Mouse (Mus musculus) stomach, embryonic 14.5 days (tissue): ENCODE data around the gene Plekha7. TPM values are rescaled to one million over a fixed set of nuclear protein-coding genes. Genes with fewer than 3 reads are reported as not detected.

Experiments
- ATAC-seq: fragments of 200-750 bp; cut with Nextera tagmentation; 2 replicates; pipeline ENCODE4 v1.8.0; 2017; ENCODE audit warnings: low read depth, moderate TSS enrichment; ENCODE audit not compliant: insufficient number of reproducible peaks, insufficient read depth, low FRiP score
- H3K27ac ChIP-seq: fragments of 300-500 bp; sonication (generic); 2 replicates; pipeline ENCODE4 v1.5.1; 2014; ENCODE audit warnings: mild to moderate bottlenecking, low read length, moderate library complexity, mixed read lengths
- H3K27me3 ChIP-seq: fragments of 300-500 bp; sonication (generic); 2 replicates; pipeline ENCODE4 v1.6.1; 2014; ENCODE audit warnings: low read length, control low read depth, mixed read lengths; ENCODE audit not compliant: control insufficient read depth, insufficient read depth
- H3K36me3 ChIP-seq: fragments of 300-500 bp; sonication (generic); 2 replicates; pipeline ENCODE4 v1.6.1; 2014; ENCODE audit warnings: mild to moderate bottlenecking, control low read depth, low read length, moderate library complexity, mixed read lengths; ENCODE audit not compliant: control insufficient read depth, insufficient read depth
- H3K4me1 ChIP-seq: fragments of 300-500 bp; sonication (generic); 2 replicates; pipeline ENCODE4 v1.6.1; 2014; ENCODE audit warnings: low read length, control low read depth, mixed read lengths; ENCODE audit not compliant: control insufficient read depth, insufficient read depth
- H3K4me2 ChIP-seq: fragments of 300-500 bp; sonication (generic); replicated peaks from 2 replicates; pipeline ENCODE4 v1.6.1; 2014; ENCODE audit warnings: low read depth, low read length, control low read depth
- H3K4me3 ChIP-seq: fragments of 300-500 bp; sonication (generic); 2 replicates; pipeline ENCODE4 v1.5.1; 2014; ENCODE audit warnings: low read depth, low read length, control low read depth
- H3K9ac ChIP-seq: fragments of 300-500 bp; sonication (generic); replicated peaks from 2 replicates; pipeline ENCODE4 v1.6.1; 2014; ENCODE audit warnings: low read depth, mild to moderate bottlenecking, control low read depth, low read length, moderate library complexity, mixed read lengths
- H3K9me3 ChIP-seq: fragments of 300-500 bp; sonication (generic); 2 replicates; pipeline ENCODE4 v1.6.1; 2016; ENCODE audit warnings: low read depth, low read length, control low read depth; ENCODE audit not compliant: control insufficient read depth
- WGBS: fragments of 180-500 bp; shearing (Covaris S2); extraction: QIAGEN DNeasy Blood & Tissue Kit; methylation state at CpG from one replicate; pipeline ENCODE4 v1.1.7; 2014; 5-methylcytosine and 5-hydroxymethylcytosine counted together
- polyA plus RNA-seq: library from polyadenylated mRNA; unstranded; fragments of >200 nt; fragmentation: Nextera tagmentation; extraction: Ambion mirVana; gene quantifications from 2 replicates; pipeline ENCODE4 v1.2.1, GENCODE M21; 2014

The Plekha7 gene
- polyA plus RNA-seq, 1 experiment from 2014 or later, result 12.4 TPM

- Histone ChIP-seq H3K27ac (no peak overlapping the region), H3K4me2 (no peak overlapping the region), H3K4me3 (no peak overlapping the region), H3K9ac (no peak overlapping the region), H3K4me1 (0 out of 2 replicates have a peak, but pooled peaks cover 6% of the 10 kb centered on the region), H3K9me3 (no peaks in the 10 kb centered on the region), H3K36me3 (no peaks in the 10 kb centered on the region), H3K27me3 (no peaks in the 10 kb centered on the region)
- ATAC-seq, result no peak
- WGBS, result 76% methylated on average over 3 of the region's 3 CpGs
Measured at GRCm38 (mm10) chr7:116178916-116179315, 129.3 kb downstream of the Plekha7 start.

GRCm38 (mm10) chr7:116172774-116173173 lies 135.4 kb downstream of the Plekha7 start:
- Histone ChIP-seq H3K27me3 (no peaks in the 10 kb centered on the region), H3K27ac (no peak overlapping the region), H3K9ac (no peak overlapping the region), H3K4me3 (no peak overlapping the region), H3K9me3 (no peaks in the 10 kb centered on the region), H3K36me3 (no peaks in the 10 kb centered on the region), H3K4me2 (no peak overlapping the region), H3K4me1 (no peaks in the 10 kb centered on the region)
- 73% methylated on average over 10 of the region's 10 CpGs for WGBS
- ATAC-seq, result no peak

GRCm38 (mm10) chr7:116169426-116169825 lies 138.8 kb downstream of the Plekha7 start:
- no peaks in the 10 kb centered on the region for H3K36me3 ChIP-seq
- no peak overlapping the region for H3K4me3 ChIP-seq
- no peak overlapping the region for H3K4me2 ChIP-seq
- H3K27ac ChIP-seq, result no peak overlapping the region
- no peaks in the 10 kb centered on the region for H3K27me3 ChIP-seq
- H3K4me1 ChIP-seq, result no peaks in the 10 kb centered on the region
- no peak for ATAC-seq
- 86% methylated on average over 4 of the region's 4 CpGs for WGBS
- no peaks in the 10 kb centered on the region for H3K9me3 ChIP-seq
- H3K9ac ChIP-seq, result no peak overlapping the region

- H3K4me1 ChIP-seq, result no peaks in the 10 kb centered on the region
- ATAC-seq, result no peak
- no peaks in the 10 kb centered on the region for H3K36me3 ChIP-seq
- no peaks in the 10 kb centered on the region for H3K9me3 ChIP-seq
- no peak overlapping the region for H3K4me2 ChIP-seq
- no peaks in the 10 kb centered on the region for H3K27me3 ChIP-seq
- H3K4me3 ChIP-seq, result no peak overlapping the region
- no peak overlapping the region for H3K27ac ChIP-seq
- WGBS, result 91% methylated on average over 7 of the region's 7 CpGs
- H3K9ac ChIP-seq, result no peak overlapping the region
Measured at GRCm38 (mm10) chr7:116168224-116168623, 140.0 kb downstream of the Plekha7 start.

- no peaks in the 10 kb centered on the region for H3K27me3 ChIP-seq
- H3K4me1 ChIP-seq, result 0 out of 2 replicates have a peak, but pooled peaks cover 5% of the 10 kb centered on the region
- ATAC-seq, result no peak
- H3K36me3 ChIP-seq, result no peaks in the 10 kb centered on the region; the same call in 1 of the 2 replicates
- H3K4me2 ChIP-seq, result no peak overlapping the region
- no peak overlapping the region for H3K9ac ChIP-seq
- no peak overlapping the region for H3K27ac ChIP-seq
- H3K9me3 ChIP-seq, result no peaks in the 10 kb centered on the region
- no peak overlapping the region for H3K4me3 ChIP-seq
- 86% methylated on average over 12 of the region's 12 CpGs for WGBS
Measured at GRCm38 (mm10) chr7:116164232-116164631, 143.9 kb downstream of the Plekha7 start.

- H3K4me2 ChIP-seq, result no peak overlapping the region
- peak; percentile 34 for ATAC-seq
- H3K27me3 ChIP-seq, result no peaks in the 10 kb centered on the region
- peaks cover 3% of the 10 kb centered on the region for H3K36me3 ChIP-seq
- H3K4me1 ChIP-seq, result 0 out of 2 replicates have a peak, but pooled peaks cover 5% of the 10 kb centered on the region
- H3K27ac ChIP-seq, result no peak overlapping the region
- H3K9ac ChIP-seq, result no peak overlapping the region
- H3K4me3 ChIP-seq, result no peak overlapping the region
- no peaks in the 10 kb centered on the region for H3K9me3 ChIP-seq
- WGBS, result 12% methylated on average over 5 of the region's 5 CpGs
Measured at GRCm38 (mm10) chr7:116161544-116161943, 146.6 kb downstream of the Plekha7 start.

GRCm38 (mm10) chr7:116156894-116157143 lies 151.4 kb downstream of the Plekha7 start:
- no peaks in the 10 kb centered on the region for H3K9me3 ChIP-seq
- ATAC-seq, result no peak
- no peak overlapping the region for H3K4me2 ChIP-seq
- H3K4me3 ChIP-seq, result no peak overlapping the region
- H3K27ac ChIP-seq, result no peak overlapping the region
- H3K36me3 ChIP-seq, result peaks cover 3% of the 10 kb centered on the region
- WGBS, result 70% methylated on average over 14 of the region's 14 CpGs
- no peak overlapping the region for H3K9ac ChIP-seq
- no peaks in the 10 kb centered on the region for H3K27me3 ChIP-seq
- H3K4me1 ChIP-seq, result 0 out of 2 replicates have a peak, but pooled peaks cover 3% of the 10 kb centered on the region

GRCm38 (mm10) chr7:116156072-116156893 lies 151.9 kb downstream of the Plekha7 start:
- Histone ChIP-seq H3K27ac (no peak overlapping the region), H3K4me1 (no peaks in the 10 kb centered on the region), H3K9ac (no peak overlapping the region), H3K36me3 (peaks cover 3% of the 10 kb centered on the region), H3K9me3 (no peaks in the 10 kb centered on the region), H3K27me3 (no peaks in the 10 kb centered on the region), H3K4me2 (no peak overlapping the region), H3K4me3 (no peak overlapping the region)
- ATAC-seq, result no peak
- 61% methylated on average over 17 of the region's 17 CpGs for WGBS
